Mouse (Mus musculus) MEL (cell line): ENCODE measurements at regions not wholly inside any gene's neighbourhood (a gene's known extent, or its start where the extent isn't known, plus 50 kb on each side); places are given as distances from the start of the nearest gene placed in this dataset.

Source experiments
- CHD2 ChIP-seq: IDR thresholded peaks from 2 replicates; pipeline ENCODE4 v1.6.1; 2011; ENCODE audit warnings: low read length, improper control_type of control experiment
- CTCF ChIP-seq, 3 experiments: IDR thresholded peaks in 2 of 3; conservative IDR thresholded peaks in 1 of 3; 2 replicates each; pipeline ENCODE4 v1.5.1; 2011 to 2012; ENCODE audit warnings: low read length in 3 of 3, low read depth in 2 of 3, mild to moderate bottlenecking in 2 of 3, improper control_type of control experiment in 1 of 3, inconsistent platforms in 1 of 3, mixed read lengths in 1 of 3, moderate library complexity in 1 of 3; ENCODE audit not compliant: control insufficient read depth in 1 of 3, insufficient read depth in 1 of 3, poor library complexity in 1 of 3, severe bottlenecking in 1 of 3
- EP300 ChIP-seq, 2 experiments: IDR thresholded peaks; 2 replicates each; pipeline ENCODE4 v1.6.1; 2011; ENCODE audit warnings: improper control_type of control experiment in 2 of 2, low read length in 2 of 2, low read depth in 1 of 2, mild to moderate bottlenecking in 1 of 2
- HCFC1 ChIP-seq: IDR thresholded peaks from 2 replicates; pipeline ENCODE4 v1.6.1; 2012; ENCODE audit warnings: low read depth, mild to moderate bottlenecking, inconsistent platforms, low read length, improper control_type of control experiment, moderate library complexity
- MAX ChIP-seq: IDR thresholded peaks from 2 replicates; pipeline ENCODE4 v1.6.1; 2011; ENCODE audit warnings: low read length, improper control_type of control experiment
- NRF1 ChIP-seq: IDR thresholded peaks from 2 replicates; pipeline ENCODE4 v1.6.1; 2014; ENCODE audit warnings: low read depth, mild to moderate bottlenecking, inconsistent platforms, low read length, improper control_type of control experiment, moderate library complexity; ENCODE audit not compliant: poor library complexity, insufficient read depth, severe bottlenecking
- POLR2A ChIP-seq, 2 experiments: IDR thresholded peaks; 2 replicates each; pipeline ENCODE4 v1.6.1; 2011 to 2012; ENCODE audit warnings: low read length in 2 of 2, mild to moderate bottlenecking in 2 of 2, control low read depth in 1 of 2, improper control_type of control experiment in 1 of 2, low read depth in 1 of 2, moderate library complexity in 1 of 2; ENCODE audit not compliant: control insufficient read depth in 1 of 2, insufficient read depth in 1 of 2, poor library complexity in 1 of 2
- POLR2AphosphoS2 ChIP-seq: IDR thresholded peaks from 2 replicates; pipeline ENCODE4 v1.6.1; 2011; ENCODE audit warnings: low read length, improper control_type of control experiment
- RAD21 ChIP-seq: IDR thresholded peaks from 2 replicates; pipeline ENCODE4 v1.6.1; 2011; ENCODE audit warnings: mild to moderate bottlenecking, low read depth, low read length, improper control_type of control experiment
- ZMIZ1 ChIP-seq: IDR thresholded peaks from 2 replicates; pipeline ENCODE4 v1.6.1; 2012; ENCODE audit warnings: low read depth, mild to moderate bottlenecking, inconsistent platforms, low read length, improper control_type of control experiment, moderate library complexity
- ZNF384 ChIP-seq: IDR thresholded peaks from 2 replicates; pipeline ENCODE4 v1.6.1; 2012; ENCODE audit warnings: low read depth, mild to moderate bottlenecking, inconsistent platforms, low read length, improper control_type of control experiment

DNA sequence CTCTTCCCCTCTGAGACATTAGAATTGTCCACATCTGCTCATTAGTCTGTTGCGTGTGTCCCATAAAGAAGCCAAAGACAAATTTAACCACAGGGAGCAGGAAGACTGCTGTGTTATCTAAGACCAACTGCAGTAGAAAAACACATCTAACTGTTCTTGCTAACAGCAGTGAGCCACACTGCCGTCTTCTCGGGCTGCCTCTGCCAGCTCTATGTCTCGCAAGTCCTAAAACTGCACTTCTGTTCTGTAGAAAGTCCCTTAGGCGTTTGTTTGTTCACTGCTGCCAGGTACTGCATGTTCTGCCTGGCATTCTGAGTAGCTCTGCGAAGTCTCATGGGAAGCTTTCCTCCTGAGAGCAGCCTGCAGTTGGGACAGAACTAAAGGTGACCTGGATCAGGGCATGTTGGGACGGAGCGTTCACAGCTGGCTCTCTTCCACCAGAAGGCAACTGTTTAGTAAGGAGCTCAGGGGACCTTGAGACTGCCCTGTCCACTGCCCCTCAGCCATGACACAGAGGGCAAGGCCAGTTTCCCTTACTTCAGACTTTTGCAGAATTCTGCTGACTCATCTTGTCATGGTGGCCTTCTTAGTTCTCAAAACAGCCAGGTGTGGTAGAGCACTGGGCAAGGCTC lies 157.4 kb upstream of the Nampt start:
- TF ChIP-seq HCFC1 (no peak), POLR2A (IDR thresholded peaks at IDR 0.05; ENCODE audit: control insufficient read depth in 1 of 2, insufficient read depth in 1 of 2, low read depth in 1 of 2, low read length in 2 of 2, poor library complexity in 1 of 2) (no peak), ZNF384 (no peak), NRF1 (no peak), POLR2AphosphoS2 (no peak), CTCF (IDR thresholded peaks at IDR 0.05 in 2 of 3, conservative IDR thresholded peaks at IDR 0.05 in 1 of 3; ENCODE audit: control insufficient read depth in 1 of 3, insufficient read depth in 1 of 3, low read depth in 2 of 3, low read length in 3 of 3, poor library complexity in 1 of 3, severe bottlenecking in 1 of 3) (no peak), ZMIZ1 (no peak), EP300 (IDR thresholded peaks at IDR 0.05; ENCODE audit: low read depth in 1 of 2, low read length in 2 of 2) (no peak), MAX (no peak), CHD2 (no peak), RAD21 (no peak)
